8 mouse cellular contexts compared by ENCODE assay signal in the genomic region with DNA sequence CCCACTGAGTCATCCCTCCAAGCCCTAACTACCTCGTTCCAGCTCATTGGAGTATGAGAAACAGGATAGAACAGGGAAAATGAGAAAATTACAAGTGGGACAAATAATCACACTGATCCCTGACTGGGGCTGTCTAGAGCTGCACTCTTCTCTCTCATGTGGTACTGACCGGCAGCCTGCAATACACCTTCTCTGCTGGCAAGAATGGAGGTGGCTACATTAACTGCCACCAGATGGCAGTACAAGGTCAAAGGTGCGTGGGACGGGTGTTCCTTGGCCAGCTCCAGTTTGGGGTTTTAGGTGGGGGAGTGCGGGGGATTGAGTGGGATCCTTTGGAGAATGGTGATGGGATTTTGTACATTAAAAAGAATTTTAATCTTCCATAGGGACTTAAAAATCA. TPM values are rescaled to one million over a fixed set of nuclear protein-coding genes. Genes with fewer than 3 reads are reported as not detected.
DNase-seq lines count a peak whose midpoint lies in the region; ATAC-seq and TF ChIP-seq lines count a peak whose summit lies in the region.

No protein-coding gene starts in this region.

- peak; percentile 76 for TF ChIP-seq CTCF in gastrocnemius, adult 2 months (IDR thresholded peaks at IDR 0.05)
- peak; percentile 85 for TF ChIP-seq CTCF in stomach, postnatal 0 days (IDR thresholded peaks at IDR 0.05; ENCODE audit: low read depth)

- H3K9ac ChIP-seq in midbrain, embryonic 11.5 days (ENCODE audit: low read length): no peak overlapping the region
- H3K9ac ChIP-seq in stomach, postnatal 0 days (ENCODE audit: low read length): no peak overlapping the region

- no peaks in the 10 kb centered on the region for H3K9me3 ChIP-seq in midbrain, embryonic 11.5 days (ENCODE audit: control insufficient read depth, low read length)
- H3K9me3 ChIP-seq in stomach, postnatal 0 days (ENCODE audit: control insufficient read depth, low read length): no peaks in the 10 kb centered on the region

- intact Hi-C loops in gastrocnemius, adult 2 months (cut with DNase I): no loop called here
- intact Hi-C loops in heart, postnatal 14 days (cut with DNase I): loop anchor here (5.0 to 10.0 kb wide), 2 partner anchors 125 to 653 kb away; a partner anchor contains a TSS

- WGBS in midbrain, embryonic 11.5 days: 17% methylated on average over 5 of the region's 5 CpGs
- WGBS in stomach, postnatal 0 days: 17% methylated on average over 5 of the region's 5 CpGs

- H3K27ac ChIP-seq in gastrocnemius, adult 2 months: no peak overlapping the region
- H3K27ac ChIP-seq in midbrain, embryonic 11.5 days (ENCODE audit: low read depth, low read length): no peak overlapping the region
- H3K27ac ChIP-seq in stomach, postnatal 0 days (replicated peaks): no peak overlapping the region

- no peaks in the 10 kb centered on the region for H3K4me1 ChIP-seq in midbrain, embryonic 11.5 days (ENCODE audit: control insufficient read depth, insufficient read depth, low read length)
- no peaks in the 10 kb centered on the region for H3K4me1 ChIP-seq in stomach, postnatal 0 days (replicated peaks; ENCODE audit: control insufficient read depth, insufficient read depth)

- H3K4me2 ChIP-seq in midbrain, embryonic 11.5 days: no peak overlapping the region
- H3K4me2 ChIP-seq in stomach, postnatal 0 days (replicated peaks; ENCODE audit: low read depth): no peak overlapping the region

- peak; percentile 82 for ATAC-seq in activated CD4-positive, CD25-positive, alpha-beta regulatory T cell, adult 4 months
- peak; percentile 76 for ATAC-seq in midbrain, embryonic 11.5 days (ENCODE audit: low FRiP score)
- peak; percentile 61 for ATAC-seq in stomach, postnatal 0 days (ENCODE audit: low FRiP score, low TSS enrichment)

- H3K27me3 ChIP-seq in midbrain, embryonic 11.5 days (ENCODE audit: control insufficient read depth, insufficient read depth, low read length): no peaks in the 10 kb centered on the region
- no peaks in the 10 kb centered on the region for H3K27me3 ChIP-seq in stomach, postnatal 0 days (ENCODE audit: control insufficient read depth, insufficient read depth, low read length)

- no peak overlapping the region for H3K4me3 ChIP-seq in gastrocnemius, adult 2 months
- H3K4me3 ChIP-seq in midbrain, embryonic 11.5 days (ENCODE audit: low read depth, low read length): no peak overlapping the region
- H3K4me3 ChIP-seq in stomach, postnatal 0 days (ENCODE audit: low read depth, low read length): no peak overlapping the region

- TF ChIP-seq EP300 in stomach, postnatal 0 days (optimal IDR thresholded peaks at IDR 0.05): no peak

- H3K36me3 ChIP-seq in midbrain, embryonic 11.5 days (ENCODE audit: control insufficient read depth, insufficient read depth, low read length): no peaks in the 10 kb centered on the region
- no peaks in the 10 kb centered on the region for H3K36me3 ChIP-seq in stomach, postnatal 0 days (ENCODE audit: control insufficient read depth, insufficient read depth, low read length)

- peak; percentile 59 for DNase-seq in gastrocnemius, adult 2 months
- DNase-seq in gastrocnemius, postnatal 25 days: no peak
- peak; percentile 85 for DNase-seq in embryo, embryonic 10 days (ENCODE audit: low spot score)
- peak; percentile 56 to 70 for DNase-seq in heart, postnatal 14 days
- peak; percentile 69 to 73 for DNase-seq in kidney, postnatal 4 days
- peak; percentile 94 for DNase-seq in midbrain, embryonic 11.5 days (ENCODE audit: low spot score, missing footprints)
- peak; percentile 63 for DNase-seq in stomach, postnatal 0 days (ENCODE audit: low spot score)

RNA-seq across cellular contexts. Expression of a gene that starts 5.3 kb away (rescaled TPM):
- total RNA-seq in gastrocnemius, adult 2 months (2021): 1 to 10 TPM; 5.3 to 8.2 TPM
- total RNA-seq in gastrocnemius, postnatal 25 days (2021): 1 to 10 TPM; 5.1 to 6.1 TPM
- 1 to 10 TPM; 1.7 to 2.2 TPM for polyA plus RNA-seq in activated CD4-positive, CD25-positive, alpha-beta regulatory T cell, adult 4 months (2017; shearing (Covaris generic))
- total RNA-seq in heart, postnatal 14 days (2021): 1 to 10 TPM; 3.8 to 6.4 TPM
- polyA plus RNA-seq in midbrain, embryonic 11.5 days (2014; fragmentation: Nextera tagmentation; extraction: Ambion mirVana): 5.3 and 7.4 TPM in 2 replicates
- polyA plus RNA-seq in stomach, postnatal 0 days (2015; fragmentation: Nextera tagmentation; extraction: Ambion mirVana): 10.0 TPM in 2 replicates

RNA-seq across cellular contexts. Expression of a gene that starts 50.1 kb away (rescaled TPM):
- total RNA-seq in gastrocnemius, adult 2 months (2021): not detected
- total RNA-seq in gastrocnemius, postnatal 25 days (2021): not detected
- not detected for polyA plus RNA-seq in activated CD4-positive, CD25-positive, alpha-beta regulatory T cell, adult 4 months (2017; shearing (Covaris generic))
- not detected for total RNA-seq in heart, postnatal 14 days (2021)
- not detected in 2 replicates for polyA plus RNA-seq in midbrain, embryonic 11.5 days (2014; fragmentation: Nextera tagmentation; extraction: Ambion mirVana)
- polyA plus RNA-seq in stomach, postnatal 0 days (2015; fragmentation: Nextera tagmentation; extraction: Ambion mirVana): 208 and 210 TPM in 2 replicates
